Mouse (Mus musculus) CH12.LX (cell line): ENCODE data around the gene Vrk3. TPM values are rescaled to one million over a fixed set of nuclear protein-coding genes. Genes with fewer than 3 reads are reported as not detected.

Source experiments
- DNase-seq: peaks from one replicate; pipeline ENCODE4 v3.0.0-alpha.2; 2013; ENCODE audit errors: extremely low read depth
- H3K27ac ChIP-seq: 2 replicates; pipeline ENCODE4 v1.5.1; 2012; ENCODE audit warnings: low read depth, mild to moderate bottlenecking, control low read depth, moderate library complexity; ENCODE audit not compliant: insufficient read depth
- H3K27me3 ChIP-seq: replicated peaks from 2 replicates; pipeline ENCODE3; 2012; ENCODE audit warnings: inconsistent platforms
- H3K36me3 ChIP-seq, 2 experiments: replicated peaks in 1 of 2; 2 replicates each; pipeline versions ENCODE3 to v1.6.1; 2012; ENCODE audit warnings: inconsistent platforms in 1 of 2, low read length in 1 of 2, mild to moderate bottlenecking in 1 of 2, mixed read lengths in 1 of 2, moderate library complexity in 1 of 2; ENCODE audit not compliant: control insufficient read depth in 1 of 2, insufficient read depth in 1 of 2
- H3K4me1 ChIP-seq, 2 experiments: 2 replicates each; pipeline ENCODE4 v1.6.1; 2012; ENCODE audit warnings: inconsistent platforms in 1 of 2, moderate library complexity in 1 of 2; ENCODE audit not compliant: insufficient read depth in 2 of 2, control insufficient read depth in 1 of 2
- H3K4me2 ChIP-seq: 2 replicates; pipeline ENCODE4 v1.6.1; 2012; ENCODE audit warnings: low read depth, mild to moderate bottlenecking, control low read depth; ENCODE audit not compliant: poor library complexity, insufficient read depth, severe bottlenecking
- H3K4me3 ChIP-seq, 3 experiments: fragments of 150-350 bp in 1 of 3; sonication (generic) in 1 of 3; replicated peaks in 1 of 3; 2 replicates each; pipeline versions ENCODE3 to v1.5.1; 2011 to 2012; ENCODE audit warnings: low read depth in 2 of 3, low read length in 2 of 3, mild to moderate bottlenecking in 2 of 3, moderate library complexity in 2 of 3, control low read depth in 1 of 3, improper control_type of control experiment in 1 of 3, inconsistent platforms in 1 of 3, mixed read lengths in 1 of 3; ENCODE audit not compliant: poor library complexity in 1 of 3
- H3K79me2 ChIP-seq: replicated peaks from 2 replicates; pipeline ENCODE4 v1.6.1; 2012; ENCODE audit warnings: mild to moderate bottlenecking, moderate library complexity; ENCODE audit not compliant: control insufficient read depth, poor library complexity, insufficient read depth, severe bottlenecking; ENCODE audit errors: extremely low read depth
- H3K9ac ChIP-seq: 2 replicates; pipeline ENCODE4 v1.6.1; 2012; ENCODE audit warnings: low read depth, mild to moderate bottlenecking, control low read depth, moderate library complexity; ENCODE audit not compliant: insufficient read depth
- H3K9me3 ChIP-seq: replicated peaks from 2 replicates; pipeline ENCODE3; 2012; ENCODE audit warnings: low read length, inconsistent platforms, mixed read lengths
- CHD1 ChIP-seq: IDR thresholded peaks from 2 replicates; pipeline ENCODE4 v1.6.1; 2012; ENCODE audit warnings: low read depth, low read length, improper control_type of control experiment, inconsistent platforms
- ELF1 ChIP-seq: IDR thresholded peaks from 2 replicates; pipeline ENCODE4 v1.6.1; 2014; ENCODE audit warnings: low read depth, mild to moderate bottlenecking, inconsistent platforms, low read length, improper control_type of control experiment
- EP300 ChIP-seq: IDR thresholded peaks from 2 replicates; pipeline ENCODE4 v1.6.1; 2011; ENCODE audit warnings: low read length, improper control_type of control experiment
- GABPA ChIP-seq: IDR thresholded peaks from 2 replicates; pipeline ENCODE4 v1.6.1; 2012; ENCODE audit warnings: low read depth, low read length, improper control_type of control experiment, inconsistent platforms; ENCODE audit not compliant: insufficient replicate concordance
- IRF4 ChIP-seq: IDR thresholded peaks from 2 replicates; pipeline ENCODE4 v1.6.1; 2014; ENCODE audit warnings: low read depth, mild to moderate bottlenecking, inconsistent platforms, low read length, improper control_type of control experiment
- JUND ChIP-seq: conservative IDR thresholded peaks from 2 replicates; pipeline ENCODE4 v1.6.1; 2011; ENCODE audit warnings: low read depth, low read length, improper control_type of control experiment
- MAX ChIP-seq: IDR thresholded peaks from 2 replicates; pipeline ENCODE4 v1.6.1; 2011; ENCODE audit warnings: low read length, improper control_type of control experiment
- MEF2A ChIP-seq: IDR thresholded peaks from 2 replicates; pipeline ENCODE4 v1.6.1; 2014; ENCODE audit warnings: low read depth, mild to moderate bottlenecking, inconsistent platforms, low read length, improper control_type of control experiment, borderline replicate concordance
- MXI1 ChIP-seq: IDR thresholded peaks from 2 replicates; pipeline ENCODE4 v1.6.1; 2011; ENCODE audit warnings: mild to moderate bottlenecking, low read depth, low read length, improper control_type of control experiment
- MYC ChIP-seq: IDR thresholded peaks from 2 replicates; pipeline ENCODE4 v1.6.1; 2011; ENCODE audit warnings: low read depth, mild to moderate bottlenecking, improper control_type of control experiment, low read length
- POLR2A ChIP-seq: IDR thresholded peaks from 2 replicates; pipeline ENCODE4 v1.6.1; 2011; ENCODE audit warnings: low read depth, mild to moderate bottlenecking, improper control_type of control experiment, low read length
- RAD21 ChIP-seq: IDR thresholded peaks from 2 replicates; pipeline ENCODE4 v1.6.1; 2011; ENCODE audit warnings: low read depth, mild to moderate bottlenecking, low read length, improper control_type of control experiment, moderate library complexity
- RCOR1 ChIP-seq: conservative IDR thresholded peaks from 2 replicates; pipeline ENCODE4 v1.6.1; 2012; ENCODE audit warnings: low read depth, mild to moderate bottlenecking, inconsistent platforms, low read length, improper control_type of control experiment
- SIN3A ChIP-seq: IDR thresholded peaks from 2 replicates; pipeline ENCODE4 v1.6.1; 2012; ENCODE audit warnings: low read length, improper control_type of control experiment, inconsistent platforms
- TBP ChIP-seq: conservative IDR thresholded peaks from 2 replicates; pipeline ENCODE4 v1.6.1; 2011; ENCODE audit warnings: low read depth, low read length, improper control_type of control experiment
- TCF12 ChIP-seq: IDR thresholded peaks from 2 replicates; pipeline ENCODE4 v1.6.1; 2014; ENCODE audit warnings: low read depth, mild to moderate bottlenecking, inconsistent platforms, low read length, improper control_type of control experiment
- UBTF ChIP-seq: IDR thresholded peaks from 2 replicates; pipeline ENCODE4 v1.6.1; 2012; ENCODE audit warnings: low read depth, mild to moderate bottlenecking, inconsistent platforms, low read length, improper control_type of control experiment, moderate library complexity
- USF1 ChIP-seq: IDR thresholded peaks from 2 replicates; pipeline ENCODE4 v1.6.1; 2014; ENCODE audit warnings: low read depth, mild to moderate bottlenecking, inconsistent platforms, low read length, improper control_type of control experiment
- USF2 ChIP-seq: conservative IDR thresholded peaks from 2 replicates; pipeline ENCODE4 v1.6.1; 2011; ENCODE audit warnings: low read depth, low read length, improper control_type of control experiment
- ZC3H11A ChIP-seq: IDR thresholded peaks from 2 replicates; pipeline ENCODE4 v1.6.1; 2012; ENCODE audit warnings: low read depth, mild to moderate bottlenecking, inconsistent platforms, low read length, improper control_type of control experiment
- ZKSCAN1 ChIP-seq: IDR thresholded peaks from 2 replicates; pipeline ENCODE4 v1.6.1; 2012; ENCODE audit warnings: low read depth, inconsistent platforms, low read length, improper control_type of control experiment, borderline replicate concordance
- dilution Hi-C: fragments of 300-500 bp; cut with MboI; formaldehyde crosslinking; loops from 2 replicates; pipeline ENCODE4 v1.14.3; 2020; ENCODE audit warnings: low sequenced_read_pairs; ENCODE audit not compliant: extremely low pct_unique_long_range_greater_than_20kb, extremely low pct_ligation_motif_present
- in situ Hi-C: fragments of 300-500 bp; cut with MboI; formaldehyde crosslinking; loops from 3 replicates; pipeline ENCODE4 v1.14.3; 2019; ENCODE audit warnings: low sequenced_read_pairs, low pct_ligation_motif_present, low pct_unique_long_range_greater_than_20kb, mixed read lengths
- polyA plus RNA-seq: library from polyadenylated mRNA; unstranded; fragments of >175 nt; gene quantifications from 2 replicates; pipeline ENCODE4 v1.2.1, GENCODE M21; 2012; ENCODE audit warnings: low read depth; ENCODE audit not compliant: insufficient read length
- total RNA-seq, 2 experiments: library from RNA; depleted of rRNA; stranded (reverse); fragments of 300-350 nt in 1 of 2; fragments of >200 nt in 1 of 2; gene quantifications; 2 replicates each; pipeline ENCODE4 v1.2.3; 2012 to 2014

Gene Vrk3
- total and polyA plus RNA-seq, 3 experiments: 30.0 to 50.4 (median 34.2) TPM

DNA sequence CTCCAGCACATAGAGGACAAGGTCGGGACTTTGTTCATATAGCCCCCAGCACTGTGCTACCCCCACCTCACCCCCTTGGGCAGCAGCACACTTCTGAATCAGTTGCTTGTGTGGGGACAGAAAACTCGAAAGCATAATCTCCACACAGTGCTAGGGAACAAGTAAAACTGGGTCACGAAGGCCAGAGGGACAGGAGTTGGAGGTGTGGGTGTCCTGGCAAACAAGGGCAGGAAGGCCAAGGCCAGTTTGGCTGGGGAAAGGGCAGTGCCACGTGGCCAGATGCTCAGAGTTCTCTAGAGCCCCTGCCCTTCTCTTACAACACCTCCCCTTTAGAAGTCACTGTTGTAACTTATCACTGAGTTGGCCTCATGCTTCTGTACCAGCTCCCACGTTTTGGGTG is 71.7 kb downstream of the Vrk3 start:
- Histone ChIP-seq H3K79me2 (peaks cover 90% of the 10 kb centered on the region), H3K27ac (peak overlapping the region; percentile 92), H3K9me3 (no peaks in the 10 kb centered on the region), H3K4me3 (peak overlapping the region; percentile 62 to 89 (median 67)), H3K27me3 (no peaks in the 10 kb centered on the region), H3K36me3 (peaks cover 3 to 50% of the 10 kb centered on the region in 2 experiments), H3K4me1 (peaks cover 21 to 51% of the 10 kb centered on the region in 2 experiments), H3K4me2 (peak overlapping the region; percentile 95), H3K9ac (peak overlapping the region; percentile 93)
- in situ Hi-C loops: no loop called here
- DNase-seq: no peak
- TF ChIP-seq UBTF: no peak
- 0 out of 2 replicates have a peak, but pooled peaks have one; percentile 70 for TF ChIP-seq MXI1
- no peak for TF ChIP-seq USF2
- no peak for TF ChIP-seq TCF12
- no peak for TF ChIP-seq GABPA
- TF ChIP-seq EP300: no peak
- TF ChIP-seq RCOR1: no peak
- peak; percentile 58; the same call in 1 of the 2 replicates for TF ChIP-seq MYC
- no peak for TF ChIP-seq JUND
- no peak for TF ChIP-seq RAD21
- no peak for TF ChIP-seq CHD1
- no peak for TF ChIP-seq IRF4
- TF ChIP-seq ELF1: no peak
- TF ChIP-seq USF1: no peak; the same call in 1 of the 2 replicates
- peak; percentile 61; the same call in 1 of the 2 replicates for TF ChIP-seq MAX
- TF ChIP-seq SIN3A: peak; percentile 31; the same call in 1 of the 2 replicates
- dilution Hi-C loops: no loop called here

DNA sequence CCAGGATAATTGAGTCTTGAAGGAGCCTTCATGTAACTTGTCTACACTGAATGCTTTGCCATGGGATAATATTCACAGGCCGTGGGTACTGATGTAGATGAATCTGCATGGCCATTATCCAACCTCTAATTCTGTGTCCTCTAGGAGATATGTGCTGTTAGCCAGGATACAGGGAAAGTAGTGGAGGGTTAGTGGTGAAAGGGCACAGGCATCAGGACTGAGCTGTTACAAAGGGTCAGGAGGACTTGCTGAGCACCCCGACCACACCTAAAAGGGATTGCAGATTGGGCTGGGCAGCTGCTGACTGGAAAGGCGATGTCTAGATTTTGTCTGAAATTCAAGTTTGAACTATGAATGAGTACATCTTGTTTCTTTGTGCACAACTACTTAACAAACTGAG is 72.3 kb downstream of the Vrk3 start:
- Histone ChIP-seq H3K9me3 (no peaks in the 10 kb centered on the region), H3K4me2 (peak overlapping the region; percentile 95), H3K4me3 (peak overlapping the region in 1 of 3 experiments; percentile 89), H3K9ac (peak overlapping the region; percentile 93), H3K79me2 (peaks cover 90% of the 10 kb centered on the region)
- in situ Hi-C loops: no loop called here
- no peak for DNase-seq
- dilution Hi-C loops: no loop called here
- TF ChIP-seq POLR2A (no peak), CHD1 (no peak), TBP (no peak), ZKSCAN1 (no peak), ZC3H11A (no peak), RAD21 (no peak), MEF2A (no peak)
- TF ChIP-seq, all 38 proteins: peak for 0
- Histone ChIP-seq H3K36me3 (peaks cover 3 to 52% of the 10 kb centered on the region in 2 experiments), H3K27me3 (no peaks in the 10 kb centered on the region), H3K4me1 (peaks cover 22 to 54% of the 10 kb centered on the region in 2 experiments), H3K27ac (peak overlapping the region; percentile 37)
